Mouse (Mus musculus) MEL (cell line): Measurements from ENCODE around the gene Olfr474.

ENCODE experiments used
- BHLHE40 ChIP-seq: IDR thresholded peaks from 2 replicates; pipeline ENCODE4 v1.6.1; 2012; ENCODE audit warnings: low read depth, mild to moderate bottlenecking, inconsistent platforms, low read length, improper control_type of control experiment, borderline replicate concordance
- CHD1 ChIP-seq: IDR thresholded peaks from 2 replicates; pipeline ENCODE4 v1.6.1; 2012; ENCODE audit warnings: low read depth, mild to moderate bottlenecking, inconsistent platforms, low read length, improper control_type of control experiment
- CTCF ChIP-seq, 3 experiments: IDR thresholded peaks in 2 of 3; conservative IDR thresholded peaks in 1 of 3; 2 replicates each; pipeline ENCODE4 v1.5.1; 2011 to 2012; ENCODE audit warnings: low read length in 3 of 3, low read depth in 2 of 3, mild to moderate bottlenecking in 2 of 3, improper control_type of control experiment in 1 of 3, inconsistent platforms in 1 of 3, mixed read lengths in 1 of 3, moderate library complexity in 1 of 3; ENCODE audit not compliant: control insufficient read depth in 1 of 3, insufficient read depth in 1 of 3, poor library complexity in 1 of 3, severe bottlenecking in 1 of 3
- MEF2A ChIP-seq: IDR thresholded peaks from 2 replicates; pipeline ENCODE4 v1.6.1; 2014; ENCODE audit warnings: low read depth, mild to moderate bottlenecking, inconsistent platforms, low read length, improper control_type of control experiment; ENCODE audit not compliant: poor library complexity, insufficient replicate concordance, severe bottlenecking; ENCODE audit errors: extremely low read depth
- MXI1 ChIP-seq: IDR thresholded peaks from 2 replicates; pipeline ENCODE4 v1.6.1; 2011; ENCODE audit warnings: mild to moderate bottlenecking, low read depth, low read length, improper control_type of control experiment
- MYC ChIP-seq: IDR thresholded peaks from 2 replicates; pipeline ENCODE4 v1.6.1; 2011; ENCODE audit warnings: low read depth, mild to moderate bottlenecking, low read length, improper control_type of control experiment, moderate library complexity
- NRF1 ChIP-seq: IDR thresholded peaks from 2 replicates; pipeline ENCODE4 v1.6.1; 2014; ENCODE audit warnings: low read depth, mild to moderate bottlenecking, inconsistent platforms, low read length, improper control_type of control experiment, moderate library complexity; ENCODE audit not compliant: poor library complexity, insufficient read depth, severe bottlenecking
- POLR2A ChIP-seq, 2 experiments: IDR thresholded peaks; 2 replicates each; pipeline ENCODE4 v1.6.1; 2011 to 2012; ENCODE audit warnings: low read length in 2 of 2, mild to moderate bottlenecking in 2 of 2, control low read depth in 1 of 2, improper control_type of control experiment in 1 of 2, low read depth in 1 of 2, moderate library complexity in 1 of 2; ENCODE audit not compliant: control insufficient read depth in 1 of 2, insufficient read depth in 1 of 2, poor library complexity in 1 of 2
- POLR2AphosphoS2 ChIP-seq: IDR thresholded peaks from 2 replicates; pipeline ENCODE4 v1.6.1; 2011; ENCODE audit warnings: low read length, improper control_type of control experiment
- RCOR1 ChIP-seq: IDR thresholded peaks from 2 replicates; pipeline ENCODE4 v1.6.1; 2012; ENCODE audit warnings: low read depth, mild to moderate bottlenecking, inconsistent platforms, low read length, improper control_type of control experiment
- TCF12 ChIP-seq: IDR thresholded peaks from 2 replicates; pipeline ENCODE4 v1.6.1; 2014; ENCODE audit warnings: low read depth, mild to moderate bottlenecking, inconsistent platforms, low read length, improper control_type of control experiment, moderate library complexity
- UBTF ChIP-seq: IDR thresholded peaks from 2 replicates; pipeline ENCODE4 v1.6.1; 2012; ENCODE audit warnings: low read depth, mild to moderate bottlenecking, inconsistent platforms, low read length, improper control_type of control experiment, moderate library complexity, borderline replicate concordance; ENCODE audit not compliant: insufficient read depth
- USF1 ChIP-seq: IDR thresholded peaks from 2 replicates; pipeline ENCODE4 v1.6.1; 2014; ENCODE audit warnings: low read depth, mild to moderate bottlenecking, inconsistent platforms, low read length, improper control_type of control experiment, moderate library complexity

GRCm38 (mm10) chr7:107930146-107930545 lies 24.3 kb upstream of the Olfr474 start, which contains the start of gene Olfr473:
- TF ChIP-seq CTCF (IDR thresholded peaks at IDR 0.05 in 2 of 3, conservative IDR thresholded peaks at IDR 0.05 in 1 of 3; ENCODE audit: control insufficient read depth in 1 of 3, insufficient read depth in 1 of 3, low read depth in 2 of 3, low read length in 3 of 3, poor library complexity in 1 of 3, severe bottlenecking in 1 of 3) = no peak
- TF ChIP-seq POLR2A (IDR thresholded peaks at IDR 0.05; ENCODE audit: control insufficient read depth in 1 of 2, insufficient read depth in 1 of 2, low read depth in 1 of 2, low read length in 2 of 2, poor library complexity in 1 of 2) = no peak
- no peak for TF ChIP-seq RCOR1
- TF ChIP-seq BHLHE40 = no peak
- TF ChIP-seq MEF2A = no peak
- no peak for TF ChIP-seq POLR2AphosphoS2
- no peak for TF ChIP-seq UBTF
- no peak for TF ChIP-seq USF1
- no peak for TF ChIP-seq MXI1
- no peak for TF ChIP-seq CHD1
- TF ChIP-seq NRF1 = no peak
- TF ChIP-seq MYC = no peak
- no peak for TF ChIP-seq TCF12
